In genomic region chr6:21213865-21214672, GRCm38 (mm10) we compare ENCODE assay signal across 7 mouse cellular contexts. TPM values are rescaled to one million over a fixed set of nuclear protein-coding genes. Genes with fewer than 3 reads are reported as not detected.
A peak's percentile ranks its signal among the peaks of the same experiment; 100 is the strongest.
DNase-seq lines count a peak whose midpoint lies in the region; ATAC-seq lines count a peak whose summit lies in the region.

No protein-coding gene starts in this region.

- no peaks in the 10 kb centered on the region for H3K4me1 ChIP-seq in forebrain, embryonic 11.5 days (replicated peaks; ENCODE audit: control insufficient read depth, insufficient read depth, low read length)
- peaks cover 9% of the 10 kb centered on the region for H3K4me1 ChIP-seq in hindbrain, embryonic 13.5 days (replicated peaks)

- peak; percentile 50 for ATAC-seq in forebrain, embryonic 11.5 days (replicated peaks; ENCODE audit: low FRiP score)
- peak; percentile 44 for ATAC-seq in hindbrain, embryonic 13.5 days (ENCODE audit: low FRiP score)

- H3K27me3 ChIP-seq in forebrain, embryonic 11.5 days (ENCODE audit: control insufficient read depth, insufficient read depth, low read length): no peaks in the 10 kb centered on the region
- peaks cover 6% of the 10 kb centered on the region for H3K27me3 ChIP-seq in hindbrain, embryonic 13.5 days

- H3K27ac ChIP-seq in forebrain, embryonic 11.5 days (ENCODE audit: low read depth, low read length): no peak overlapping the region; the same call in 1 of the 2 replicates
- H3K27ac ChIP-seq in hindbrain, embryonic 13.5 days: peak overlapping the region; percentile 92

- no peaks in the 10 kb centered on the region for H3K36me3 ChIP-seq in forebrain, embryonic 11.5 days (ENCODE audit: control insufficient read depth, insufficient read depth, low read length)
- H3K36me3 ChIP-seq in hindbrain, embryonic 13.5 days: no peaks in the 10 kb centered on the region; the same call in 1 of the 2 replicates

- H3K4me2 ChIP-seq in forebrain, embryonic 11.5 days (ENCODE audit: low read depth, low read length, severe bottlenecking): peak overlapping the region; percentile 92
- H3K4me2 ChIP-seq in hindbrain, embryonic 13.5 days: peak overlapping the region; percentile 81

- H3K9me3 ChIP-seq in forebrain, embryonic 11.5 days (ENCODE audit: control insufficient read depth, low read length): no peaks in the 10 kb centered on the region
- H3K9me3 ChIP-seq in hindbrain, embryonic 13.5 days: no peaks in the 10 kb centered on the region

- H3K4me3 ChIP-seq in forebrain, embryonic 11.5 days (ENCODE audit: low read depth, low read length): peak overlapping the region; percentile 74
- peak overlapping the region; percentile 89 for H3K4me3 ChIP-seq in hindbrain, embryonic 13.5 days

- peak; percentile 85 for DNase-seq in R1 (ENCODE audit: low read depth, low spot score)
- peak; percentile 19 for DNase-seq in c-Kit-positive CD71-positive TER-119-negative erythroid progenitor cells, embryonic 14.5 days (ENCODE audit: low read depth)
- DNase-seq in forebrain, embryonic 11.5 days (ENCODE audit: low spot score): peak; percentile 76
- DNase-seq in layer of hippocampus, postnatal 10 days (ENCODE audit: low spot score in 2 of 2): peak; percentile 83 to 87
- DNase-seq in lung, postnatal 36 days: peak; percentile 45
- peak; percentile 64 to 72 for DNase-seq in right cerebral cortex, postnatal 36 days (ENCODE audit: low spot score in 2 of 2)

- peak overlapping the region; percentile 75 for H3K9ac ChIP-seq in forebrain, embryonic 11.5 days (ENCODE audit: low read length)
- H3K9ac ChIP-seq in hindbrain, embryonic 13.5 days: peak overlapping the region; percentile 87

- 2% methylated on average over 29 of the region's 29 CpGs for WGBS in forebrain, embryonic 11.5 days
- under 1% methylated on average over 29 of the region's 29 CpGs for WGBS in hindbrain, embryonic 13.5 days

RNA-seq across cellular contexts. Expression of gene Kcnd2, which starts 1.2 kb away (rescaled TPM):
- 2.9 and 3.1 TPM in 2 replicates for polyA plus RNA-seq in forebrain, embryonic 11.5 days (2014; fragmentation: Nextera tagmentation; extraction: Ambion mirVana)
- 11.0 and 11.3 TPM in 2 replicates for polyA plus RNA-seq in hindbrain, embryonic 13.5 days (2015; fragmentation: Nextera tagmentation; extraction: Ambion mirVana)
- total RNA-seq in layer of hippocampus, postnatal 10 days (2021): 100 to 1,000 TPM; 103 to 111 TPM

Comparison
In these comparisons a context has a peak if more than half of its experiments do, and no peak if none do; other contexts are left out.
1. DNase-seq: peak in every context shown above with its lines; median percentile 85 in R1; 85 in layer of hippocampus, postnatal 10 days; 76 in forebrain, embryonic 11.5 days; 68 in right cerebral cortex, postnatal 36 days; 45 in lung, postnatal 36 days; 19 in c-Kit-positive CD71-positive TER-119-negative erythroid progenitor cells, embryonic 14.5 days.